In genomic region chr15:102222386-102222785, GRCm38 (mm10) we compare ENCODE assay signal across 16 mouse cellular contexts. TPM values are rescaled to one million over a fixed set of nuclear protein-coding genes. Genes with fewer than 3 reads are reported as not detected.
DNase-seq lines count a peak whose midpoint lies in the region; ATAC-seq and TF ChIP-seq lines count a peak whose summit lies in the region.
"Had no signal": no experiment of that assay in that cellular context is flagged by ENCODE, and none has a peak within 500 bp of the region (broad histone marks: within the 10 kb centered on the region; RNA-seq: fewer than 3 reads in every experiment).

No protein-coding gene starts in this region.

- no peak for ATAC-seq in forebrain, embryonic 14.5 days
- ATAC-seq in liver, postnatal 0 days: no peak
- ATAC-seq in liver, embryonic 11.5 days (replicated peaks; ENCODE audit: low FRiP score): no peak
- ATAC-seq: inflammation-experienced regulatory T-cells, adult 6 months had no signal

- DNase-seq in forebrain, embryonic 14.5 days (ENCODE audit: low spot score): peak; percentile 53
- DNase-seq in forebrain, embryonic 10.5 days (ENCODE audit: extremely low spot score, low spot score): no peak
- DNase-seq in liver, postnatal 0 days: no peak
- no peak for DNase-seq in liver, embryonic 11.5 days (ENCODE audit: low spot score)
- peak; percentile 50 for DNase-seq in testis, postnatal 10 days (ENCODE audit: low spot score)
- no peak for DNase-seq in testis, postnatal 14 days (ENCODE audit: low spot score)
- no peak for DNase-seq in embryo, embryonic 10 days (ENCODE audit: low spot score)
- DNase-seq: cerebellum, adult 9-11 months; gastrocnemius, postnatal 10 days; heart, adult 18-20 months; kidney, postnatal 10 days; lung, adult 18-20 months; thymus, postnatal 36 days had no signal

- peaks cover 4% of the 10 kb centered on the region; the same call in 1 of the 2 replicates for H3K4me1 ChIP-seq in forebrain, embryonic 14.5 days (ENCODE audit: control insufficient read depth, insufficient read depth, low read length)
- H3K4me1 ChIP-seq in forebrain, embryonic 10.5 days: peaks cover 19% of the 10 kb centered on the region
- peaks cover 13% of the 10 kb centered on the region for H3K4me1 ChIP-seq in liver, postnatal 0 days (ENCODE audit: insufficient read depth)
- H3K4me1 ChIP-seq in liver, embryonic 11.5 days (replicated peaks; ENCODE audit: control insufficient read depth, insufficient read depth, low read length): peaks cover 14% of the 10 kb centered on the region

- no peak for TF ChIP-seq EP300 in liver, postnatal 0 days (IDR thresholded peaks at IDR 0.05; ENCODE audit: low read depth)

- 0 out of 2 replicates have a peak, but pooled peaks cover 9% of the 10 kb centered on the region for H3K27me3 ChIP-seq in forebrain, embryonic 14.5 days (replicated peaks; ENCODE audit: control insufficient read depth, insufficient read depth, low read length)
- peaks cover 45% of the 10 kb centered on the region for H3K27me3 ChIP-seq in forebrain, embryonic 10.5 days (ENCODE audit: poor library complexity, severe bottlenecking)
- H3K27me3 ChIP-seq in liver, postnatal 0 days (ENCODE audit: insufficient read depth, low read length): peaks cover 21% of the 10 kb centered on the region; the same call in 1 of the 2 replicates
- H3K27me3 ChIP-seq in liver, embryonic 11.5 days (replicated peaks; ENCODE audit: control insufficient read depth, insufficient read depth, low read length): peaks cover 21% of the 10 kb centered on the region

- H3K36me3 ChIP-seq in forebrain, embryonic 14.5 days (ENCODE audit: control insufficient read depth, insufficient read depth, low read length): peaks cover 6% of the 10 kb centered on the region
- peaks cover 6% of the 10 kb centered on the region for H3K36me3 ChIP-seq in forebrain, embryonic 10.5 days (replicated peaks)
- H3K36me3 ChIP-seq in liver, postnatal 0 days (replicated peaks; ENCODE audit: insufficient read depth, low read length): no peaks in the 10 kb centered on the region
- H3K36me3 ChIP-seq in liver, embryonic 11.5 days (ENCODE audit: control insufficient read depth, insufficient read depth, low read length): no peaks in the 10 kb centered on the region
- H3K36me3 ChIP-seq: heart, embryonic 15.5 days had no signal

- no peak overlapping the region for H3K27ac ChIP-seq in forebrain, embryonic 14.5 days (ENCODE audit: low read depth, low read length)
- H3K27ac ChIP-seq in forebrain, embryonic 10.5 days: no peak overlapping the region
- H3K27ac ChIP-seq in liver, postnatal 0 days (ENCODE audit: low read depth): no peak overlapping the region
- no peak overlapping the region for H3K27ac ChIP-seq in liver, embryonic 11.5 days (ENCODE audit: low read depth, low read length)
- H3K27ac ChIP-seq: heart, embryonic 15.5 days; hindbrain, embryonic 10.5 days had no signal

- H3K9ac ChIP-seq in forebrain, embryonic 14.5 days (ENCODE audit: low read length): no peak overlapping the region
- H3K9ac ChIP-seq in liver, postnatal 0 days (replicated peaks): no peak overlapping the region
- no peak overlapping the region for H3K9ac ChIP-seq in liver, embryonic 11.5 days (ENCODE audit: low read depth, low read length)
- H3K9ac ChIP-seq: heart, embryonic 15.5 days had no signal

- no peak overlapping the region for H3K4me2 ChIP-seq in forebrain, embryonic 14.5 days (ENCODE audit: low read length)
- H3K4me2 ChIP-seq in liver, postnatal 0 days (ENCODE audit: low read depth, low read length): no peak overlapping the region
- H3K4me2 ChIP-seq in liver, embryonic 11.5 days: no peak overlapping the region
- H3K4me2 ChIP-seq: heart, embryonic 15.5 days had no signal

- 54% methylated on average over 10 of the region's 10 CpGs for WGBS in forebrain, embryonic 14.5 days
- 72% methylated on average over 10 of the region's 10 CpGs for WGBS in forebrain, embryonic 10.5 days
- WGBS in liver, postnatal 0 days (ENCODE audit: insufficient replicate concordance): 73% methylated on average over 10 of the region's 10 CpGs
- WGBS in liver, embryonic 11.5 days: 68% methylated on average over 10 of the region's 10 CpGs

- 0 out of 2 replicates have a peak, but pooled peaks have one; percentile 12 for TF ChIP-seq CTCF in liver, postnatal 0 days (IDR thresholded peaks at IDR 0.05; ENCODE audit: low read depth)

- H3K9me3 ChIP-seq in forebrain, embryonic 14.5 days (replicated peaks; ENCODE audit: control insufficient read depth, low read length): no peaks in the 10 kb centered on the region
- no peaks in the 10 kb centered on the region for H3K9me3 ChIP-seq in forebrain, embryonic 10.5 days
- no peaks in the 10 kb centered on the region for H3K9me3 ChIP-seq in liver, postnatal 0 days (ENCODE audit: low read length)
- no peaks in the 10 kb centered on the region for H3K9me3 ChIP-seq in liver, embryonic 11.5 days (ENCODE audit: control insufficient read depth, low read length)
- H3K9me3 ChIP-seq: heart, embryonic 15.5 days; hindbrain, embryonic 10.5 days had no signal

- no peak overlapping the region for H3K4me3 ChIP-seq in forebrain, embryonic 14.5 days (ENCODE audit: low read depth, low read length)
- H3K4me3 ChIP-seq in forebrain, embryonic 10.5 days: no peak overlapping the region
- no peak overlapping the region for H3K4me3 ChIP-seq in liver, postnatal 0 days (ENCODE audit: low read depth, low read length)
- no peak overlapping the region for H3K4me3 ChIP-seq in liver, embryonic 11.5 days (ENCODE audit: low read depth, low read length)
- H3K4me3 ChIP-seq: heart, embryonic 15.5 days; hindbrain, embryonic 10.5 days had no signal

RNA-seq across cellular contexts. Expression of gene Itgb7, which starts 9.4 kb away (rescaled TPM):
- 0.38 and 0.49 TPM in 2 replicates for polyA plus RNA-seq in forebrain, embryonic 14.5 days (2014; fragmentation: Nextera tagmentation; extraction: Ambion mirVana)
- 0.42 and 0.55 TPM in 2 replicates for polyA plus RNA-seq in forebrain, embryonic 10.5 days (2016; fragmentation: Nextera tagmentation; extraction: Ambion mirVana)
- 5.8 and 8.6 TPM in 2 replicates for polyA plus RNA-seq in liver, postnatal 0 days (2015; fragmentation: Nextera tagmentation; extraction: Ambion mirVana)
- 3.9 and 4.1 TPM in 2 replicates for polyA plus RNA-seq in liver, embryonic 11.5 days (2014; fragmentation: Nextera tagmentation; extraction: Ambion mirVana)

RNA-seq across cellular contexts. Expression of gene Csad, which starts 17.9 kb away (rescaled TPM):
- polyA plus RNA-seq in forebrain, embryonic 14.5 days (2014; fragmentation: Nextera tagmentation; extraction: Ambion mirVana): 23.3 and 25.6 TPM in 2 replicates
- polyA plus RNA-seq in forebrain, embryonic 10.5 days (2016; fragmentation: Nextera tagmentation; extraction: Ambion mirVana): 36.0 and 39.9 TPM in 2 replicates
- polyA plus RNA-seq in liver, postnatal 0 days (2015; fragmentation: Nextera tagmentation; extraction: Ambion mirVana): 224 and 243 TPM in 2 replicates
- polyA plus RNA-seq in liver, embryonic 11.5 days (2014; fragmentation: Nextera tagmentation; extraction: Ambion mirVana): 33.3 and 35.1 TPM in 2 replicates

RNA-seq across cellular contexts. Expression of gene Zfp740, which starts 19.3 kb away (rescaled TPM):
- polyA plus RNA-seq in forebrain, embryonic 14.5 days (2014; fragmentation: Nextera tagmentation; extraction: Ambion mirVana): 52.1 and 60.4 TPM in 2 replicates
- polyA plus RNA-seq in forebrain, embryonic 10.5 days (2016; fragmentation: Nextera tagmentation; extraction: Ambion mirVana): 71.7 and 72.7 TPM in 2 replicates
- polyA plus RNA-seq in liver, postnatal 0 days (2015; fragmentation: Nextera tagmentation; extraction: Ambion mirVana): 10.7 and 11.6 TPM in 2 replicates
- 38.1 and 38.3 TPM in 2 replicates for polyA plus RNA-seq in liver, embryonic 11.5 days (2014; fragmentation: Nextera tagmentation; extraction: Ambion mirVana)

RNA-seq across cellular contexts. Expression of gene Rarg, which starts 34.9 kb away (rescaled TPM):
- 4.0 and 5.3 TPM in 2 replicates for polyA plus RNA-seq in forebrain, embryonic 14.5 days (2014; fragmentation: Nextera tagmentation; extraction: Ambion mirVana)
- polyA plus RNA-seq in forebrain, embryonic 10.5 days (2016; fragmentation: Nextera tagmentation; extraction: Ambion mirVana): 27.5 and 31.3 TPM in 2 replicates
- 2.4 and 2.6 TPM in 2 replicates for polyA plus RNA-seq in liver, postnatal 0 days (2015; fragmentation: Nextera tagmentation; extraction: Ambion mirVana)
- 11.1 and 11.5 TPM in 2 replicates for polyA plus RNA-seq in liver, embryonic 11.5 days (2014; fragmentation: Nextera tagmentation; extraction: Ambion mirVana)

RNA-seq across cellular contexts. Expression of gene Gm9918, which starts 48.0 kb away (rescaled TPM):
- polyA plus RNA-seq in forebrain, embryonic 14.5 days (2014; fragmentation: Nextera tagmentation; extraction: Ambion mirVana): not detected in 2 replicates
- 0.48 and 0.76 TPM in 2 replicates for polyA plus RNA-seq in forebrain, embryonic 10.5 days (2016; fragmentation: Nextera tagmentation; extraction: Ambion mirVana)
- not detected in 2 replicates for polyA plus RNA-seq in liver, postnatal 0 days (2015; fragmentation: Nextera tagmentation; extraction: Ambion mirVana)
- 0.13 TPM in 1 of 2 replicates, not detected in the other for polyA plus RNA-seq in liver, embryonic 11.5 days (2014; fragmentation: Nextera tagmentation; extraction: Ambion mirVana)
- polyA plus RNA-seq: heart, embryonic 15.5 days; inflammation-experienced regulatory T-cells, adult 6 months had no signal

Comparison
In these comparisons a context has a peak if more than half of its experiments do, and no peak if none do; other contexts are left out.
1. DNase-seq: peak in forebrain, embryonic 14.5 days (single experiment) and testis, postnatal 10 days (single experiment); none in forebrain, embryonic 10.5 days (single experiment), liver, postnatal 0 days (single experiment), liver, embryonic 11.5 days (single experiment), testis, postnatal 14 days (single experiment) and embryo, embryonic 10 days (single experiment).